Mouse (Mus musculus): ENCODE results near the gene Pak3.

DNA sequence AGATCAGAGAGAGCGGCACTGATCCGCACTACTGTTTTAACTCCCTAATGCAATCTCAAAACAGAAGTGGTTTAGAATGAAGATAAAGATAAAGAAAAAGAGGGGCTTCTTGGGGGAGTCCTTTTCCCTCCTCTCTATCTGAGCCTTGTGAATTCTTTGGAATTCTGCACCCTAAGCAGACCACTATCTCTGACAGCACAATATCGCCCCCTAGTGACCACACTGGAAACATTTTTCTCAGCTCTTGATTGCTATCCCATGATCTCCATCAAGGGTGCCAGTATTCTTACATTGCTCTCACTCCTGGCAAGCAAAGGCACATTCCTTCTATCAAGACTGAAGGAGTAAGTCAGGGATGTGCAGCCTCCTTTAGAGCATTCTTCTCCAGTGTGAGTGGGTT, 149.9 kb downstream of the Pak3 start:
- TF ChIP-seq GATA1 (IDR thresholded peaks at IDR 0.05; ENCODE audit: borderline replicate concordance, low read length): no peak
- TF ChIP-seq FLI1 (IDR thresholded peaks at IDR 0.05; ENCODE audit: low read length): no peak
